Mouse (Mus musculus) CD4-positive naive resting alpha-beta T cell, adult 57 days (primary cell): ENCODE measurements around the gene Olfr955. TPM values are rescaled to one million over a fixed set of nuclear protein-coding genes. Genes with fewer than 3 reads are reported as not detected.

ENCODE experiments used
- total RNA-seq: library from RNA; stranded (reverse); gene quantifications from one replicate; pipeline ENCODE4 v1.2.4, GENCODE M21; 2023

Olfr955 gene
- not detected for total RNA-seq

GRCm38 (mm10) chr9:39471844-39472243, at the start of gene Olfr955:
TSS of gene Olfr955 (minus strand) at chr9:39471944.

DNA sequence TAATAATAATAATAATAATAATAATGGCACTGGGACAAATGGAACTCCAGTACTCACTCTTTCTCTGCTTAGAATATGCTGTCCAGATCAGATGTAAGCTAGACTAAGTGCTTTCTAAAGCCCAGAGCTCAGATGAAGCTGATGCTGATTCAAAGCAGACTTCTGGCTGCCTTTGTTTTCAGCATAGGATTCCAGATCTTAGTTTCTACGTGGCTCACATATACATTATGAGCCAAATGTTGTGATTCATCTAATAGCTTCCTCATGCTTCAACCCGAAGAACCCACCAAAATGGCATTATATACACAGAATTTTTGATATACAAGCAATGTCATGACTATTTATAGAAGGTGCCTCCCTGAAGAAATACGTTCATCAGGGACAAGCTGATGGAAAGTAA, 43.8 kb upstream of the Olfr955 start, which contains the start of gene Olfr957:
Olfr957 (minus strand) TSS at position 279 of the 400 bp plus-strand sequence.

GRCm38 (mm10) chr9:39493895-39494294, 22.2 kb upstream of the Olfr955 start, which contains the start of gene Olfr44:
TSS of gene Olfr44 (minus strand) at chr9:39493995.

GRCm38 (mm10) chr9:39456401-39456800, 15.3 kb downstream of the Olfr955 start, which contains the start of gene Olfr954:
TSS of gene Olfr954 (plus strand) at chr9:39456701.

DNA sequence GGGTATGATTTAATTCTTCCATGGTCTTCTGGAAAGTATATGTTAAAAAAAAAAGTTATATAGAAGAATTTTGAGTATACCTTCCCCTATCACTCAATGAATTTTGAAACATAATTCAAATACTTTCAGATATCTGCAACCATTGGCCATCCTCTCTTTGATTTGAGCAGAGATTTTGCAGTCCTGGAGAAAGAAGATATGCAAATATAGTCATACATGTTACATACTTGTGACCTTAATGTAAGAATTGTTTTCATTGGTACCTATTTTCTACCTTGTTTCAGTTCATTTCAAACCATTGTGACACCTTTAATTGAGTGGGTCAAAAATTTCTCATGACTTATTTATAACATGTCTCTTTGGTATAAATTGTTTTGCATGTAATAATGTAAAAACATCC, 44.7 kb downstream of the Olfr955 start, which contains the start of gene Olfr952:
Olfr952 (minus strand) TSS at position 101 of the 400 bp plus-strand sequence.

Other genes with a start within 250 kb of the Olfr955 start
- gene Olfr1537, start 221.9 kb downstream of the Olfr955 start, total RNA-seq = not detected
- gene Olfr945, start 195.1 kb downstream of the Olfr955 start, total RNA-seq = not detected
- gene Olfr948, start 145.9 kb downstream of the Olfr955 start, total RNA-seq = not detected
- not detected for gene Olfr951, start 84.5 kb downstream of the Olfr955 start, total RNA-seq
- not detected for gene Olfr952, start 44.8 kb downstream of the Olfr955 start, total RNA-seq
- gene Olfr954, start 15.2 kb downstream of the Olfr955 start, total RNA-seq = not detected
- gene Olfr44, start 22.1 kb upstream of the Olfr955 start, total RNA-seq = not detected
- not detected for gene Olfr957, start 43.9 kb upstream of the Olfr955 start, total RNA-seq
- gene Olfr958, start 82.1 kb upstream of the Olfr955 start, total RNA-seq = not detected
- not detected for gene Olfr959, start 103.6 kb upstream of the Olfr955 start, total RNA-seq
- gene AW551984, start 132.5 kb upstream of the Olfr955 start, total RNA-seq = 0.21 TPM
- gene Olfr148, start 138.7 kb upstream of the Olfr955 start, total RNA-seq = not detected
- gene Olfr960, start 149.4 kb upstream of the Olfr955 start, total RNA-seq = not detected
- not detected for gene Olfr961, start 173.1 kb upstream of the Olfr955 start, total RNA-seq
- not detected for gene Olfr963, start 195.3 kb upstream of the Olfr955 start, total RNA-seq
- not detected for gene Olfr149, start 235.2 kb upstream of the Olfr955 start, total RNA-seq
- gene Olfr965, start 239.4 kb upstream of the Olfr955 start, total RNA-seq = not detected